Mouse (Mus musculus) kidney, adult 18-20 months (tissue): ENCODE measurements around the gene Eps8l3.

Experiments
- DNase-seq: peaks from one replicate; pipeline ENCODE4 v3.0.0; 2021

Gene Eps8l3

DNA sequence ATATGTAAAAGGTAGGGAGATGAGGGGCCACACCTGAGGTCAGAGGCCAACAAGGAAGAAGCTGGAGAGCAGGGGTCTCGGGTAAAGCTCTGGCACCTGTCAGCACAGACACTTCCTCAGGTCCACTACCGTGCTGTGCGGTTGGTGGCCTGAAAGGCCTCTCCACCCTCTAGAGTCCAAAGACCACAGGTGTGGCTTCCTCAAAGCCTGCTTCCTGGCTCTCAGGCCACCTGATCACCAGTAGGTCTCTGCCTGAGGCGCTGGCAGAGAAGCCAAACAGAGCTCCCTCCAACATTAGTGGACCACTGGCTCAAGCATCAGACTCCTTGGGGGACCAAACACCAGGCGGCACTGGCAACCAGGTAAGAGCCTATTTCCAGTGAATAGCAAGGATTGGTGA is at the start of gene Eps8l3:
Gene Eps8l3, plus strand, starts transcription at position 225 of the 400 bp plus-strand sequence.
- no peak for DNase-seq

DNA sequence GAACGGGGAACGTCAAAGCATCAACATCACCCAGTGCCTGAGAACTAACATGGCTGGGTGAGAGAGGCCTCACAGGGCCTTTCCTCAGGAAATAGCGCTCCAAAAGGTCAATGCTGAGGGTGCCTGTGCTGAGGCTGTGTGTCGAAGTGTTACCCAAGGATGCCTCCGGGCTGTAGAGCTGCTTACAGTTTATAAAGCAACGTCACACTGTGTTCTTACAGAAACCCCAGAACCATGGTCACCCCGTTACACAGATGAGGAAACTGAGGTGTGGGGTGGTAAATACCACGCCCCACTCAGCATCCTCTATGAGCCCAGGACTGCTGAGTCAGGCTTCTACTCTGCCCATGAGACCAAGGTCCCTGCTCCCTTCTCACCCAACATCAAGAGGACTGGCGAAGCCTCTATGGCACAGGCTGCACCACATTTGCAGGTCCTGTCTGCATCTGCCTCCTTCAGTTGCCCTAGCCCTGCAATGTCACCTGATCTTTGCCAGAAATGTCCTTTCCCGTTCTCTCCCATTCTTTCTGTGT is 49.1 kb upstream of the Eps8l3 start:
- no peak for DNase-seq

DNA sequence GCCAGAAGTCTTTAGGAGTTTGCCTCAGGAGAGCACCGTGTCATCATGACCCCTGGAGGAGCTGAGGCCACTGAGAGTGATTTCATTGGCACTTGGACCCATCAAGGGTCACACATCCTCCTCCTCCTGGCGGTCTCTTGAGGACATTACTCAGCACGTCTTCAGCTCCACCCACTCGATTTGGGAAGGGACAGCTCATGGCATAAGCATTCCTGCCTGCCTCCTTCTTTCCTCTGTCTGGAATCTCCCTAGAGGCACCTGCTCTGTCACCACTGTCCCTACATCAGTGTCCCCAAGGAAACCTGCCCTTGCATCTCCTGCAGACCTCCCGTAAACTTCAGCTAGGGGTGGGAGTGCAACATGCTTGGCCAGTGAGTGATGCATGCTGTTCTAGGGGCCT is 48.5 kb upstream of the Eps8l3 start:
- DNase-seq, result no peak

DNA sequence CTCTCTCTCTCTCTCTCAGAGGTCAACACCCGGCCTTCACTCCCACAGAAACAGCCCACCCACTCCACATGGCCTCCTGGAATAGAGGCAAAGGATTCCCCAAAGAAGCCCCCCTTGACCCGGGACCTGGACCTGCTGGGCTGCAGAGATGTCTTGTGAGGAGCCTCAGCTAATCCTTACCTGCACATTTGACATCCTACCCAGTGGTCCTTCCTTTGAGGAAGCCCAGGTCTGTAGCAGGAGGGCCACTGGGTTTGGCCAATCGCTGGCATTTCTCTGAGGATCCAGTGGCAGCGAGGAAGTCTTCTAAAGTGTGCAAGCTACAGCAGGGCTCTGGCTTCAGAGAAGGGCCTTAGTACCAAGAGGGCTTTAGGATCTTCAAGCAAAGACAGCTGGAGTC is 48.0 kb upstream of the Eps8l3 start:
- no peak for DNase-seq

DNA sequence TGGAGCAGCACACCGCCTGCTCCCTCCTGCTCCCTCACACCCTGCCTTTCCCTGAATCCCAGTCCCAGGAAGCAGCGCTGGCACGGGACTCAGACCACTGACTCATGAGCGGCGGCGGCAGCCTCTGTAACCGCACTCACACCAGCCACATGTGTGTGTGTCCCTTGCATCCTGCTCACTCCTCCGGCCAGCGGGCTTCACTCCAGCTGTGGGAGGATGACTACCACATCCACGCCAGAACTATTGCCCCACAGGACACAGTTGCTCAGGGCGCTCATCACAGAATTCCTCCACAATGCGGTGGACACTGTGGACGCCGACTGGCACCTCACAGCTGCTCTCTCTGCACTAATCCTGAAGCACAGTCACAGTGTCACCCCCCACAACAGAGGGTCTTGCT is 47.4 kb upstream of the Eps8l3 start:
- no peak for DNase-seq

GRCm38 (mm10) chr3:107831875-107832554 is 45.0 kb upstream of the Eps8l3 start:
- DNase-seq, result no peak

- DNase-seq, result no peak
Observed at GRCm38 (mm10) chr3:107832645-107833044, 44.4 kb upstream of the Eps8l3 start.

DNA sequence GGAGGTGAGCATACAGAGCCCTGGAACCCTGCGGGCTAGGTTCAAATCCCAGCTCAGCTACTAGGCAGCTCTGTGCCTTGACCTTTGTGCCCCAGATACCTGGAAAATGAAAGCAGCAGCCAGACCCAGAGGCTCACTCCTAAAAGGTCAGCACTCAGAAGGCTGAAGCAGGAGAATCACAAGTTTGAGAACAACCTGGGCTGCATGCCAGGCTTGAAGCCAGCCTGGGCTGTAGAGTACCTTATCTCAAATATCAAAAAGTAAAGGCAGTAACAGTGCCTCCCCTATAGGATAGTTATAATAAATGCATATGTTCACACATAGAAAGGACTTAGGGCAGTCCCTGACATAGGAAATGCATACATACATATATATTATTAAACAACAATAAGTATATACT is 43.7 kb upstream of the Eps8l3 start:
- DNase-seq, result no peak

DNA sequence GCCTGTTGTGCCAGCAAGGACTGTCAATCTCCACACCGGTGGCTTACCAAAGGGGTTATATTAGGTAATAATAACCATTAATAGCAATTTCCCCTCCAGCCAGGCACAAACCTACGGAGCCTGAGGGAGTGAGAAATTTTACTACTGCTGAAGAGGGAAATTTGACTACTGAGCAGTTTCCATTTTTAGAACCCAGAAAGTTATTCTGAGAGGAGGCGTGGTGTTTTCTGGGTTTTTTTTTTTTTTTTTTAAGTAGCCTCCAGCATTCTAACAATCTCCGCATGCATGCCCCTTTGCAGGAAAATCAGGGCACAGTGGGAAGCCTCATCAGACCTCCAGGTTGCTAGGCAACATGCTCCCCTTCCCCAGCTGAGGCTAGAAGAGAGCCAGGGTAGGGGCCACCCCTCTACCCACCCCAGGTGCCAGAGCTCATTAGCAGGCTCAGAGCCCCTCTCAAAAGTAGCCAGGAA is 43.1 kb upstream of the Eps8l3 start:
- DNase-seq, result no peak

- no peak for DNase-seq
Observed at GRCm38 (mm10) chr3:107835301-107835700, 41.7 kb upstream of the Eps8l3 start.

DNA sequence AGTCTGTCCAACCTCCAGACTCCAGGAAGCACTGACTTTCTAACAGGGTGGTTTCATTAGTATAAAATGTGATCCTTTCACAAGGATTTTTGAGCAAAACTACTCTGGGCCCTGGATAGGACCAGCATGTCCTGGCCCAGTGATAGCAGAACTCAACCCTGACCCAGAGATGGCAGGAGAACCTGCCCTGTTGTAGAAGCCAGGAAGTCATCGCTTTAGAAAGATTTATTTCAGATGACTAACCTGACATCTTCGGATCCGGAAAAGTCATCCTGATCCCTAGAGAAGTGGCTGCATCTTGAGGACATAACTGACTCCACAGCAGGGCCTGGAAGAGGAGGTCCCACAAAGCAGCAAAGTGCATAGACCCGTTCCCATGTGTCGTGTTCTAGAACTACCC is 37.2 kb upstream of the Eps8l3 start:
- no peak for DNase-seq

DNA sequence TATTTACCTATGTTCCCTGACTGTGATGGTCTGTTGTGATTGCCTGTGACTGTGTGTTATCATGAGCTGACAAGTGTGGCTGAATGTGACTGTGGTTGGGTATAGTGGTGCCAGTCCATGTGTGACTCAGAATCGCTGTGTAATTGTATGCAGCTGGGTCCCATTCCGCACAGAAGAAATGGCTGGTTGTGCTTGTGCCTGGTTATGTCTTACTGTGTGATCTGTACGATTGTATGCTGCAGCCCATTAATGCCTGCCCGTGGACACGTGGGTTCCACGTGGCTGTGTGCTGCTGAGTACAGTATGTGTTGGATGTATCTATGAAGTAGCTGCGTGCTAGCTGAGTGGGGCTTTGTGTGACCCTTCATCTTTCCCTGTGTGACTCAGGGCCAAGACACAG is 36.2 kb upstream of the Eps8l3 start:
- DNase-seq, result no peak

- no peak for DNase-seq
Observed at GRCm38 (mm10) chr3:107841370-107841769, 35.7 kb upstream of the Eps8l3 start.

- no peak for DNase-seq
Observed at GRCm38 (mm10) chr3:107843406-107843805, 33.6 kb upstream of the Eps8l3 start.

DNA sequence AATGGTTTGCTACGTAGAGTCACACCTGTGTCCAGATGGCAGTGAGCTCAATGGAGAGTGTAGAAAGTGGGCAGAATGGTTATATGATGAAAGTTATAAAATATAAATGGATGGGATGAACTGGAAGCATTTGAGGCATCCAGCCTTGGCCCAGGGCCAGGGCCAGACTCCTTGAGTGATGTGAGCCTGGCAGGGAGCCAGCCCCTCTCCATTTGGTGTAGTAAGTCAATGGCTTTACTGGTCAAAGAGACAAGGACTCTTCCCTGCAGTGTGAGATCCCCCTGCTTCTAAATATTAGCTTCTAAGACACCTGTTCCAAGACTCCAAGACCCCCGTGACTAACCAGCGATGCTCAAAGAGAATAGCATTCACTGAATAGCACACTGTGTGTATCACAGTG is 33.0 kb upstream of the Eps8l3 start:
- DNase-seq, result peak; percentile 72

- DNase-seq, result no peak
Observed at GRCm38 (mm10) chr3:107844499-107844898, 32.5 kb upstream of the Eps8l3 start.

- no peak for DNase-seq
Observed at GRCm38 (mm10) chr3:107846175-107846574, 30.9 kb upstream of the Eps8l3 start.

DNA sequence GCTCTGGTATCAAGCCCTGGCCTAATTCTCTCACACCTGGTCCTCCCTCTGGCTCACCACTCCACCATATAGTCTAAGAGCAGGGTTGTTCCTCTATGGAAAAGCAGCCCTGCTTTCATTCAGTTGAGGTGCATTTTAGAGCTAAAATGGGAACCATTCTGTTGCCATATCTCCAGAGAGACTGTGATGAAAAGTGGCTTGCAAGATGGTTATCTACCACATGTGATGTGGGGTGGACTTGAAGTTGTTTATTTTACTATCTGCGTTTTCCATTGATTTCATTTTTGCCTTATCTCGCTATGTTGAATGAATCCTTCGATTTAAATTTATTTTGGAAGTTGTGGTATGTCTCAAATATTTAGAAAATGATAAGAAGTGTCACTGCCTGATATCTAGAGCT is 30.2 kb upstream of the Eps8l3 start:
- DNase-seq, result no peak

DNA sequence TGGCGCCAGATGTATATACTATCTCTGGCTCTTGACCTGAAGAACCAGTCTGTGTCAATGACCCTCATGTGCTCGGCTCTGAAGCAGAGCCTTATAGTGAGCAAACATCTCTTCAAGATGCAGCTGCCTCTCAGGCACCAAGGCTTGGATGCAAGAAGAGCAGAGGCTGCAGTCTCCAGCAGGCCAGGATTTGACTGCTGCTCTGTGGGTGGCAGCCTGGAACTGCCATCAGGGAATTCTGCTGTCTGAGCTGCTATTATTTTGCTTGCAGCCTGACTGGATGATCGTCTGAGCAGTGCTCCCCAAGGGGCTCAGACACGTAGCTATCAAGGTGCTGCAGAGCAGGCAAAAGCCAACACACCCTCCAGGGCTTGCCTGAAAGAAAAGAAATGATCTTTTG is 28.9 kb upstream of the Eps8l3 start:
- no peak for DNase-seq

DNA sequence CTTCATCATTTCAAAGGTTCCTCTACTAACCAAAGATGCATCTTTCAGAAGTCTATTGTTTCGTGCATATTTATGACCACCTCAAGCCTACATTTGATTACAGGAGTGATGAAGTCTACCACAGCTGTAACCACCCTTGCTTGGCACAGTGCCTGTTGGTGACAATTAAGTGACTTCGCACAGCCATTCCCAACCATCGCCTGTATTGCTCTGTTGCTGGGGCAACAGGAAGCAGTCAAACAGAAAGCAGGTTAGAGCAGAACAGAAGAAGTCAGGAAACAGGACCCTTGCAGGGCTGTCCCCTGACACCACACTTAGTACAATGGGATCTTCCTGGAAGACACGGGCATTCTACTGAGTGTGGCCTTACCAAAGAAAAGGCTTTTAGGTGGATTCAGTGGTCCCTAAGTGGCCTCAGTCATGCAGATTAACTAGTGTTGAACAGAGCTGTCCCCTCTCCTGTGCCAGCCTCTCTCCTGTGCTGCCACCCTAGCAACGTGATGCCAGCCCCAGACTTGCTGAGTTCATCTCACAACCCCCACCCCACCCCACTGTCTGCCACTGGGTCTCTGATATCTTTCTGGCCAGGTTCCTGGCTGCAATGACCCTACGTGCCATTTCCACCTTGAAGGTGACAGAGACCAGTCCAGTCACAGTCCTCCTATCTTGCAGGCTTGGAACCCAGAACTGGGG is 27.9 kb upstream of the Eps8l3 start:
- no peak for DNase-seq

GRCm38 (mm10) chr3:107849693-107850031 is 27.4 kb upstream of the Eps8l3 start:
- DNase-seq, result no peak

- peak; percentile 62 for DNase-seq
Observed at GRCm38 (mm10) chr3:107850418-107851031, 26.5 kb upstream of the Eps8l3 start.

- no peak for DNase-seq
Observed at GRCm38 (mm10) chr3:107852786-107853185, 24.2 kb upstream of the Eps8l3 start.
